Mouse (Mus musculus) kidney, adult 2 months (tissue): ENCODE data around the gene Tas1r1.

Source experiments
- CTCF ChIP-seq: fragments of 200-500 bp; conservative IDR thresholded peaks from 2 replicates; pipeline ENCODE4 v1.5.1; 2011; ENCODE audit warnings: low read depth, mild to moderate bottlenecking, control low read depth, low read length, moderate library complexity, mixed read lengths; ENCODE audit not compliant: insufficient read depth, insufficient read length
- POLR2A ChIP-seq: fragments of 200-500 bp; IDR thresholded peaks from one replicate; pipeline ENCODE4 v1.6.1; 2011; ENCODE audit warnings: low read depth, low read length, control low read depth

- TF ChIP-seq CTCF (no peak; the same call in 1 of the 2 replicates), POLR2A (no peak)
These were observed 8.4 kb downstream of the Tas1r1 start for GRCm38 (mm10) chr4:152029997-152030396.
